Mouse (Mus musculus) gastrocnemius, adult 8-10 months (tissue): ENCODE results near the gene Tnnc2. TPM values are rescaled to one million over a fixed set of nuclear protein-coding genes. Genes with fewer than 3 reads are reported as not detected.
A peak's percentile ranks its signal among the peaks of the same experiment; 100 is the strongest.
"Not testable (repeated sequence)": the region's sequence is repeated elsewhere in the genome, so short reads cannot be mapped to it uniquely, and the experiment has no call there.

ENCODE experiments used
- DNase-seq, 2 experiments: peaks; one replicate each; pipeline ENCODE4 v3.0.0; 2022; ENCODE audit warnings: low spot score in 2 of 2
- total RNA-seq, 4 experiments: library from RNA; stranded (reverse); gene quantifications; 2 replicates each; pipeline ENCODE4 v1.2.4; 2022

Gene Tnnc2
- total RNA-seq, 4 experiments from 2014 or later, result 10,643 to 17,408 (median 13,587) TPM

DNA sequence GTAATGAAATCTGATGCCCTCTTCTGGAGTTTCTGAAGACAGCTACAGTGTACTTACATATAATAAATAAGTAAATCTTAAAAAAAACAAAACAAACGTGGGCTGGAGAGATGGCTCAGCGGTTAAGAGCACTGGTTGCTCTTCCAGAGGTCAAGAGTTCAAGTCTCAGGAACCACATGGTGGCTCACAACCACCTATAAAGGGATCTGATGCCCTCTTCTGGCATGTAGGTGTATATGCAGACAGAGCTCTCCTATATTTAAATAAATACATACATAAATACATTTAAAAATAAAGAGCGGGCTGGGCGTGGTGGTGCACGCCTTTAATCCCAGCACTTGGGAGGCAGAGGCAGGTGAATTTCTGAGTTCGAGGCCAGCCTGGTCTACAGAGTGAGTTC lies 18.8 kb upstream of the Tnnc2 start:
- DNase-seq, result not testable (repeated sequence)

DNA sequence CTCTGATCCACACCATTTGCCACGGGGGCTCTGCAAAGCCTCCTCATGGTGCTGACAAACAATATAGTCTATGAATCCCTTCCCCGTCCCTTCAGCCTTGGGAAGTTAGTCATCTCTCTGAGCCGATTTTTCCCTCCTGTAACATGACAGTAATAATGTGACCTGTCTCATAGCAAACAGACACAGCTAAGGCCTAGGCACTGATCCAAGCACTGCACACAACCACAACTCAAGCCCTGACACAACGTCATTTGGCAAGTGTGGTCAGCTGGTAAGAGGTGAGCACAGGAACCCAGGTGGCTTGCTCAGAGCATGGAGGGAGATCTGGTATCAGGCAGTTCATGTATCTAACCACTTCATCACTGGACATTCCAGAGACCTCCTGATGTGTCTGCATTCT lies 16.1 kb upstream of the Tnnc2 start:
- DNase-seq, result no peak

DNA sequence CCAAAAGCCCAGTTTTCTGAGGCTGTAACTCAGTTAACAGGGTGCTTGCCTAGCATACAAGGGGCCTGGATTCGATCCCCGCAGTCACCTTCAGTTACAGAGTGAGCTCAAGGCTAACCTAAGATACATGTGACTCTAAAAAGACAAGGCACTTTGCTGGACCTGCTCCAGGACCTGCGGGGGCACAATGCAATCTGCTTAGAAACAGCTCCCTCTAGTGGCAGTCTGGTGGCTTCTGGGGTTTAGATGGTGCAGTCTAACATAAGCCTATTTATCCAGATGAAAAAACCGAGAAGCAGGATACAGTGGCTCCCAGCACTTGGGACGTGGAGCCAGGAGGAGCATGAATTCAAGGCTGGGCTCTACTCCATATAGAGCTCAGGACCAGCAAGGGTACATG lies 14.5 kb upstream of the Tnnc2 start:
- DNase-seq, result peak; percentile 69 to 80

DNA sequence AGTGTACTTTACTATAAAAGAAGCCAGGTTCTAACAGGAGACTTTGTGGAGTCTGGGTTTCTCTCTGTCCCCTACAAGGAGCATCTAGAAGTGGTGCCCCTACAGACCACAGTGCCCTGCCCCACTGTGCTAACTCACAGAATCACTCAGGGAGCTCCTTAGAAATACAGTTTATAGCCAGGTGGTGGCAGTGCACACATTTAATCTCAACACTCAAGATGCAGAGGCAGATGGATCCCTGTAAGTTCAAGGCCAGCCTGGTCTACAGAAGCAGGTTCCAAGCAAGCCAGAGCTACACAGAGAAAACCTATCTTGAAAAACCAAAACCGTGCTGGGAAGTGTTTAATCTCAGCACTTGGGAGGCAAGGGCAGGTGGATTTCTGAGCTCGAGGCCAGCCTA lies 14.0 kb upstream of the Tnnc2 start:
- DNase-seq, result no peak

DNA sequence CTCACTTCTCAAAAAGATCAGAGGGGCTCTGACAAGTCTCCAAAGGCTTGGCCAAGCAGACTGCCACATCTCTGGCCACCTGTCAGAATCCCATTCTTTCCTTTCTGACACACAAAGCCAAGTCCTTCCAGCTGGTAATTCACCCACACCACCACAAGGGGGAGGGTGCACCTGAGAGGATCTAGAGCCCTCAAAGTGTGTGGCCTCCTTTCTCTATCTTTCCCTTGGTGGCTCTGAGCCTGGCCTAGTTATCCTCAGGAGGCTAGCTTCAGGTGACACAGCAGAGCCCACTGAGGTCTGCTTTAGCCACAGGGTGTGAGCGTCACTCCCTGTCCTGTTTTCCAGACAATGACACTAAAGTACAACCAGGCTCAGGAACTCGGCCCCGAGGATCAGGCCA lies 13.5 kb upstream of the Tnnc2 start:
- DNase-seq, result peak; percentile 44 to 55

DNA sequence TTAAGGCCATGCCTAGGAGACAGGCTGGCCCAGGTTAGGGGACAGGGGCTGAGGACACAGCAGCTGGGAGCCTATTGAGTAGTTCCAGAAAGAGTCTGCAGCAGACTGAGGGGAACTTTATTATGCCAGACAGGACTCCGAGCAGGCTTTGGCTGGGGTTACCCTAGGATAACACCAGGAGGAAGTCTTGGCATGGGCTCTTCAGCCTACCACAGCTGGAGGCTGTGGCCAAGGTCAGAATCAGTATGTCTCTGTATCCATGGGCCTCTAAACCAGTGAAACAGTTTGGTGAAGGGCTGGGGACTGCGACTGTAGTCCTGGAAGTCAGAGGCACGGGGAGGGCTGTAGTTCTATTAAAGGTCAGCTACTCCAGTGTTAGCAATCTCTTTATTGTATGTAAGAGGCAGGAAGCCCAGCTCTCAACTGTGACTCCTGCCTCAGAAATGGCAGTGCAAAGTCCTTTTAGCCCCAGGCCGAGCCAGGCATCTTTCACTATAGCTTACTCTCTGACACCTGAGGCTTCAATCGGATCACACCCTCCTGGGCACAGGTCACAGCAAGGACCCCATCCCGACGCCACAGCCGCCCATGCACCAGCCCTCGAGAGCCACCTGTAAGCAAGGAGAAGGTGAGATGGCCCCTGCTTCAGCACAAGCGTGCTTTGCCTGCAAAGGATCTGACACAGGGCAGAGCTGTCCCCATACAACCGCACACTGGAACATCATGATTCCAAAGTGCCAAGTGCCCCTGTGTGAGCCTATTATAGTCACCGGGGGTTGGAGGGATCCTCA lies 12.8 kb upstream of the Tnnc2 start:
- no peak for DNase-seq

DNA sequence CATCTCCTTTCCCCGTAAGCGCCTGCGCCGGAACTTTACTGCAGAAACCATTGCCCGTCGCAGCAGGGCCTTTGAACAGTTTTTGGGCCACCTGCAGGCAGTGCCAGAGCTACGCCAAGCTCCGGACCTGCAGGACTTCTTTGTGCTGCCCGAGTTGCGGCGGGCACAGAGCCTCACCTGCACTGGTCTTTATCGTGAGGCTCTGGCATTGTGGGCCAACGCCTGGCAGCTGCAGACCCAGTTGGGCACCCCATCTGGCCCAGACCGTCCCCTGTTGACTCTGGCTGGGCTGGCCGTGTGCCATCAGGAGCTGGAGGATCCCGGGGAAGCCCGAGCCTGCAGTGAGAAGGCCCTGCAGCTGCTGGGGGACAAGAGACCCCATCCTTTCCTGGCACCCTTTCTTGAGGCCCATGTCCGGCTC lies 12.1 kb upstream of the Tnnc2 start:
- DNase-seq, result no peak

DNA sequence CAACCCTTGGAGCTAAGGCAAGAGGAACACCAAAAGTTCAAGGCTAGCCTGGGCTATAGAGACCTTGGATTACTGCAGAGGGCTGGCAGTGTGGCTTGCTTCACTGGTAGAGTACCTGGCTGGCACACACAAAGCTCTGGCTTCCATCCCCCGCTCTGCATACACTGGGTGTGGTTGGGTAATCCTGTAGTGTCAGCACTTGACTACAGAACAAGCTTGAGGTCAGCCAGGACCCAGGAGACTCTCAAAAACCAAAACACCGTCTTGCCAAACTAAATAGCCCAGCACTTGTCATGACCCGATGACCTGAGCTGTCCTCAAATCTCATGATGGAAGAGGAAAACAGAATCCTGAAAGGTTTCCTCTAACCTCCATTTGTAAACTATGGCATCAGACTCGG lies 10.7 kb upstream of the Tnnc2 start:
- no peak for DNase-seq

DNA sequence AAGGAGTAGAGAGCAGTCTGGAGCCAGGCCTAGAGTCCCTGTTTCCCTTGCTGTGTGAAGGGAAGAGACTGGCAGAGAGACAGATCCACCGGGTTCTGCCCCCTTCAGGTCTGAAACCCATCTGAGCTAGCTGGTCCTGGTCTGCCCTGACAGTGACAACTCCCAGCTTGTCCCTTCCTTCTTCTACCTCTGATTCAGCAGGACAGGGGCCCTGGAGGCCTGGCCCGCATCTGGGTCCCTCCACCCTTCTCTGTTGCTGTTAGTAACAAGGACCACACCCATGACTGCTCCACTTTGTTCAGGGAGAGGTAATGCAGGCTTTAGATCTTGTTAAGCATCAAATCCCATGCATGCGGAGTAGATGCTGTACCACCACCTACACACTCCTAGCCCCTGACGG lies 8.6 kb upstream of the Tnnc2 start:
- no peak for DNase-seq

DNA sequence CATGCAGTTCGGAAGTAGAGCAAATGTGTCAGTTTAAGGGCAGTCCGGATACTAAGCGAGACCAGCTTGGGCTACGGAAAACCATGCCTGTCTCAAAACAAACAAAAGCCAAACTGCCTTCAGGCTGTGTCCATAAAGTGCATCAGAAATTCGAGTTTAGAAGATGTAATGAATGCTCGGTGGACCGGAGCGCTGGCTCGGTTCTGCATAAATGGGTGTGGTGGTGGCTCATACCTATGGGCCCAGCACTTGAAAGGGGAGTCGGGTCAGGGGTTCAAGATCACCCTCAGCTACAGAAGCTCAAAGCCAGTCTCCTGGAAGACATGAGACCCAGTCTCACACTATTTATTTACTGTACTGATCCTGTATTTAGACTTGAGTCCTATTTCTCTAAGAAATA lies 8.0 kb upstream of the Tnnc2 start:
- DNase-seq, result no peak

DNA sequence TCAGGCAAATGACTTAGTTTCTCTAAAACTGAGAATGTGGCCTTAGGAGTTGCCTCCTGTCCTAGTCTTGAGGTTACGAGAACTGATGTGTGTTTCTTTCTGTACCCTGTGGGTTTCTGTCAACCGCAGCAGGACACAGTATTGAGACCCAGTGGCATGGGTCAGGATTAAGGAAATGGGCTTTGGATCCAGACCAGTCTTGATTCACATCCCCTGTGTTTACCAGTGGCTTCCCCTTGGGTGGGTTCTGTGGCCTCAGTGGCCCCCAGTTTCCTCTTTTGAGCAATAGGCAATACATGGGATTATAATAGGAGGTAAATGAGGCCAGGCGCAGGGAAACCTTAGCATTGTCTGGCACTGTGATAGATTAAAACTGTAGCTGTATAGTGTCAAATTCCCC lies 7.3 kb upstream of the Tnnc2 start:
- DNase-seq, result no peak

DNA sequence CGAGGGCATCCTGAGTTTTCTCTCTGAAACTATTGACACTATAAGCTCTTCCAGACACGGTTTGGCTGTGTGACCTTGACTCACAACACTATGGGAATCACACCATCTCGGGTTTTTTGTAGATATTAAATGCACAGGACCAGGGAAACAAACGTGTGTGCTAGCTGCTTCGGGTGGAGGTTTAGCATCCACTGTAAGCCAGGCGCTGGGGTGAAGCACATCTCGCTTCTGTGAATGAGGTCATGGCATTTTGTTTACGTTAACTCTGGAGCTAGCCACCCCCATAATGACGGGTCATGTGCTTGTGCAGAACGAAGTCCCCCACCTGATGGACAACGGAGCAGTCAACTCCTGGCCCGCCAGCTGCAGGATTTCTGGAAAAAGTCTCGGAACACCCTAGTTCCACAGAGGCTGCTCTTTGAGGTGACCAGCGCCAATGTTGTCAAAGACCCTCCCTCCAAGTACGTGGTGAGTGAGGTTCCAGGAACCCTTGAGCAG lies 6.7 kb upstream of the Tnnc2 start:
- DNase-seq, result no peak

DNA sequence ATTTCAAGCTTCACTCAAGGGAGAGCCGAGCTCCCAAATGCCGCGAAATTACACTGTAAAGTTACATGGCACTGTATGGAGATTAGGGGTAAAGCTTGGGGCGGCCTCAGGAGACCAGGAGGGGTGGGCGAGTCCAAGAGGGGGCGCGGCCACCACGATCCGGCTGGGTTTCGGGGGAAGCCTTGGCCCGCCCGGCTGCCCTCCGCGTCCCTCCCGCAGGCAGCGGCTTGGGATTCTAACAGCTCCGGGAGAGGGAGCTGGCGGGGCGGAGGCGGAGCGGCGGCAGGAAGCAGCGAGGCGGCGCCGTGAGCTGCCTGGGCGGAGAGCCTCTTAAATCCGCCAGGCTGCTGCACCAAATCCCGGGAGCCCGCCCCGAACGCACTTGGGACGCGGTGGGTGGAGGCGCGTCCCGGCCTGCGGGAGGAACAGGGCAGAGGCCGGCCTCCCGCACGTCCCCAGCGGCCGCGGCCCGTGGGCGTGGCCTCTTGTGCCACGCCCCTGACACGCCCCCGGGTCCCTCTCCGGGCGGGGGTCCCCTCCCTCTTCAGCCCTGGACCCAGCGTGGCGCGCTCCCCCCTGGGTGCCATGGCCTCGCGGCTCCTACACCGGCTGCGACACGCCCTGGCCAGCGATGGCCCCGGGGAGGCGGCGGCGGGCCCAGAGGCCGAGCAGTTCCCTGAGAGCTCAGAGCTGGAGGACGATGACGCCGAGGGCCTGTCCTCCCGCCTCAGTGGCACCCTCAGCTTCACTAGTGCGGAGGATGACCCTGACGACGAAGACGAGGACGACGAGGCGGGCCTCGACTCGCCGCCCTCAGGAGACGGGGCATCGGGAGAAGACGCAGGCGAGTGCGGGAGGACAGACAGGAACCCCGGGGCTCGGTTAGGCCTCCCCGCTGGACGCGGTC lies 6.0 kb upstream of the Tnnc2 start, which contains the start of gene Snx21:
Snx21 (plus strand) TSS at position 343 of the 907 bp plus-strand sequence.
- peak; percentile 89 to 94 for DNase-seq

DNA sequence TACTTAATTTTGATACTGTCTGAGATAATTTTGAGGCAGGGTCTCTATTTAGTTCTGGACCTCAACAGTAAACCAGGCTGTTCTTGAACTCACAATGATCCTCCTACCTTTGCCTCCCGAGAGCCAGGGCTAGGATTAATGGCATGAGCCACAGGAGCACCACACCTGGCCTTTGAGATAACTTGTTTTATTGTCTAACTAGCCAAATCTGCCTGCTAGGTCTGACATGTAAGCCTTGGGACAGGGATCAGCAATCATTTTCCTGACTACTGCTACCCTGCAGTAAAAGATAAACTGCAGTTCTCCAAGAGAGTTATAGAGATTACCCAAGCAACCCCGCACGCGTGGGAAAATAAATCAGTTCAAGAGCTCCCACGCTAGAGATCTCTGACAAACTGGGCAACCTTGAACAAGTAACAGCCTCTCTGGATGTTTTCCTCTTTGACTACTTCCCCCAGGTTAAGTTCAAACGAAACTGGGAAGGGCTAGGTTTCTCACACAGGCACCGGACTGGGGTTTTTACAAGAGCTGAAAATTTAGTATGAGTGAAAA lies 5.2 kb upstream of the Tnnc2 start:
- no peak for DNase-seq

DNA sequence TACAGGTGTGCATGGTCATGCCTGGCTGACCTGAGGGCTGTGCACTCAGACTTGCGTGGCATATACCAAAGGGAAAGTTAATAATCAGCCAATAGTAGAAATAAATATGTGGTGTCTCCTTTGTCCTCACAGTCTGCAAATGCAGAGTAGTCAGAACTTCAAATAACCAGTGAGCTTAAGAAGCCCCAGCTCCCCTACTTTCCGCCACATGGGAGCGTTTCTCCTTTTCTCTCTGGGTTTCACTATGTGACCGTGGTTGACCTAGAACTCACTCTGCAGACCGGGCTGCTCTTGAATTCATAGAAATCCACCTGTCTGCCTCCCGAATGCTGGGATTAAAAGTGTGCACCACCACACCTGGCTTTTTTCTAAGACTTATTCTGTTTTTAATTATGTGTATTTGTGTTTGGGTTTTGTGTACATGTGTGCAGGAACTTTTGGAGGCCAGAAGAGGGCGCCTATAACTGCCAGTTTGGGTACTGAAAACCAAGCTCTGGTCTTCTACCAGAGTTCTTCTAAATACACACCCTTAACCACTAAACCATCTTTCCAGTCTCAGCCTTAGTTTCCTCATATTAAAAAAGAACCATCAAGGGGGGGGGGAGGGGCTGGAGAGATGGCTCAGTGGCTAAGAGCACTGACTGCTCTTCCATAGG lies 4.3 kb upstream of the Tnnc2 start:
- no peak for DNase-seq

DNA sequence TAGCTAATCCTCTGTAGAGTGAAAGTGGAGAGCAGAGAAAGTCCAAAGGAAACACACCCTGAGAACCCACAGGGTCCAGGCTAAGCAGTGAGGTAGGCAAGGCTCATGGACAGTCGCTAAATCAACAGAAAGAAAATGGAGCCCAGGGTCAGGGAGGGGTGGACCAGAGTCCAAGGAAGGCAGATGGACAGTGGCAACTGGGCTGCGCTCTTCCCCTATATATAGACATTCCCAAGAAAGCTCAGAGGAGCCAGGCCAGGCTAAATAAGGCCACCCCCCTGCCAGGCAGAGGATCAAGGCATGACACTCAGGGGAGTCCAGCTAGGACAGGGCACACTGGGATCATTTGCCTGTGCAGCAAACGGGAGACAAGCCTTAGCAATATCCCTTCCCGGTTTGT lies 2.1 kb upstream of the Tnnc2 start:
- DNase-seq, result peak; percentile 74 to 85

DNA sequence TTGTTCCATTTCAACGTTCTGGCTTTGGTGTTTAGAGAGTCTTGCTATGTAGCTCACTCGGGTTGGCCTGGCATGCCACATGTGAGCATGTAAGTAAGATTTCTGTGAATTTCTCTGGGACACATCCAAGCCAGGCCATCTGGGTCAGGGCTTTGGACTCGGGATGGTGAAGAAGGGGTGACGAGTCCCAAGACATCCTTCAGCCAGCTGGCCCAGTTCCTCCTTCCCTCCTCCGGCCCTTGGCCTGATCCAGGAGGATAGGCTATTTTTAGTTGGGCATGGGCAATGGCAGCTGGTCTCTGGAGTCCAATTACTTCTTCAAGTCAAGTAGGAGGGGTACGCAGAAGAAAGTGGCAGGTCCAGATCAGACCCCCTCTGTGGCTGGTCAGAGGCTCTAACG lies 958 bp downstream of the Tnnc2 start:
- peak; percentile 49 to 78 for DNase-seq

DNA sequence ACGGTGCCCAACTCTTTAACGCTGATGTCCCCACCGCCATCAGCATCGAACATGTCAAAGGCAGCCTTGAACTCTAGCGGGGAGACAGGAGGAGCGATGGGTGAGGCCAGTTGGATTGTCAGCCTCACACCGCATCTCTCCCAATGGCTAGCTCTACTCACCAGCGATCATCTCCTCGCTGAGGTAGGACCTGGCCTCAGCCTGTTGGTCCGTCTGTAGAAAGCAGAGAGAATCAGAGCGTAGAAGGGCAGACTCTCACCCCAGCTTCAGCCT lies 1.8 kb downstream of the Tnnc2 start:
- no peak for DNase-seq

DNA sequence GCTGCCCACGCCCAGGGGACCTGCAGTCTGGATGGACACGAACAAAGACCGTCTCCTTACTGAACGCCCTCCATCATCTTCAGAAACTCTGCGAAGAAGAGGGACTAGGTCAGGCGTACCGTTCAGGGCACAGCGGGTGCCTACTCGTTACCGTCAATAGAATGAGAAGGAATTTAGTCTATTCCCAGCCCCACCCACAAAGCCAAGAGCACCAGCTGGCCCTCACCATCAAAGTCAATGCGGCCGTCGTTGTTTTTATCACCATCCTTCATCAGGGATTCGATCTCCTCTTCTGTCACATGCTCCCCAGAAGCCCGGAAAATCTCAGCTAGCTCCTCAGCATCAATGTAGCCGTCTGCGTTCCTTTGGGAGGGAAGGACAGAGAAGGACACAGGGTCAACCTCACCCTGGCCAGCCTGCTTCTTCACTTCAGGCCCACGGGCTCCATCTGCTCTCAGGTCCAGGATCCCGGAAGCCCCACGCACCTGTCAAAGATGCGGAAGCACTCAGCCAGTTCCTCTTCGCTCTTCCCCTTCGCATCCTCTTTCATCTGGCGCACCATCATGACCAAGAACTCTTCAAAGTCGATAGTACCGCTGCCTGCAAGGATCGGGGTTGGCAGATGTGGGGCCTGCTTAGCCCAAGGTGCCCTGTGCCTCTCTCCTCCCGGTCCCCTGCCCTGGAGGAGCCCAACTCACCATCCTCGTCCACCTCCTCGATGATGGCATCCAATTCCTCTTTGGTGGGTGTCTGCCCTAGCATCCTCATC lies 2.3 kb downstream of the Tnnc2 start:
- DNase-seq, result no peak

DNA sequence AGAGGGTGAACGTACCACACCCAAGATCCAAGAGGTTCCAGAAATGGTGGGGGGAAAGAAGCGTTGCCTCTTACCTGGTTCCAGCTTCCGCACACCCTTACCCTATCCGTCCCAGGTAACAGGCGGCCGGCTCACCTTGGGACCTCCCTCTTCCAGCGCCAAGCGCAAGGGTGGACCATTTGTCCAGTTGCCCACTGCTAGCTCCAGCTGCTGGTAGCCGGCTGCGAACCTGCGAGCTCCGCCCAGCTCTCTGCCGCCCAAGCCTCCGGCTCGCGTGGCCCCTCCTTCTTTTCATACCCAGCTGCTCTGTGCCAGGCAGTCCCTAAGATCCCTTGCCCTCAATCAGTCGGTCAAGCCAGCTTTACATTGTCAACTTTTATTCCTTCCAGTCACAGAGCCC lies 3.0 kb downstream of the Tnnc2 start:
- no peak for DNase-seq

DNA sequence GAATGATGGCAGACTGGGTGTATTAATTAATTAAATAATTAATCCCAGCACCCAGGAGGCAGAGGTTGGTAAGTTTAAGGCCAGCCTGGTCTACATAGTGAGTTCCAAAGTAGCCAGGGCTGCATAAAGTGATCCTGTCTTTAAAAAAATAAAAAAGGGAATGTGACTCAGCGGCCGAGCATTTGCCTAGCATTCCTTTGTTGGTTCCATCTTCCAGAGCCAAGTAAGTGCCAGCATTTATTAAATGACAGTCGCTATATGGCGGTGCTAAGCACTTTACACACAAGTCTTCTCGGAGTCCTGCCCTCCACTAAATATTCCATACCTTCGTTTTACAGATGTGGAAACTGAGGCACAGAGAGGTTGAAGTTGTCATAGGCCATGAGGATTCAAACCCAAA lies 3.6 kb downstream of the Tnnc2 start:
- DNase-seq, result no peak
